Mouse (Mus musculus) liver, embryonic 13.5 days (tissue): ENCODE data around the gene Cd247. TPM values are rescaled to one million over a fixed set of nuclear protein-coding genes. Genes with fewer than 3 reads are reported as not detected.

Experiments
- ATAC-seq: fragments of 200-750 bp; cut with Nextera tagmentation; 2 replicates; pipeline ENCODE4 v1.8.0; 2017; ENCODE audit warnings: low read depth, mild to moderate bottlenecking, moderate number of reproducible peaks, moderate library complexity
- DNase-seq: peaks from one replicate; pipeline ENCODE4 v3.0.0; 2022
- H3K27ac ChIP-seq: fragments of 300-500 bp; sonication (generic); 2 replicates; pipeline ENCODE4 v1.5.1; 2015; ENCODE audit warnings: moderate library complexity, mild to moderate bottlenecking, inconsistent platforms
- H3K27me3 ChIP-seq: fragments of 300-500 bp; sonication (generic); 2 replicates; pipeline ENCODE4 v1.6.1; 2015; ENCODE audit warnings: mild to moderate bottlenecking, inconsistent platforms
- H3K36me3 ChIP-seq: fragments of 300-500 bp; sonication (generic); 2 replicates; pipeline ENCODE4 v1.6.1; 2015; ENCODE audit warnings: mild to moderate bottlenecking, inconsistent platforms
- H3K4me1 ChIP-seq: fragments of 300-500 bp; sonication (generic); replicated peaks from 2 replicates; pipeline ENCODE4 v1.6.1; 2015; ENCODE audit warnings: inconsistent platforms
- H3K4me2 ChIP-seq: fragments of 300-500 bp; sonication (generic); 2 replicates; pipeline ENCODE4 v1.6.1; 2015; ENCODE audit warnings: inconsistent platforms, mild to moderate bottlenecking, moderate library complexity
- H3K4me3 ChIP-seq: fragments of 300-500 bp; sonication (generic); replicated peaks from 2 replicates; pipeline ENCODE4 v1.5.1; 2015; ENCODE audit warnings: mild to moderate bottlenecking, inconsistent platforms
- H3K9ac ChIP-seq: fragments of 300-500 bp; sonication (generic); 2 replicates; pipeline ENCODE4 v1.6.1; 2015; ENCODE audit warnings: mild to moderate bottlenecking, inconsistent platforms
- H3K9me3 ChIP-seq: fragments of 300-500 bp; sonication (generic); replicated peaks from 2 replicates; pipeline ENCODE4 v1.6.1; 2016; ENCODE audit warnings: inconsistent platforms
- WGBS: fragments of 180-500 bp; shearing (Covaris S2); methylation state at CpG from one replicate; pipeline ENCODE4 v1.1.7; 2015; ENCODE audit not compliant: insufficient replicate concordance; 5-methylcytosine and 5-hydroxymethylcytosine counted together
- polyA plus RNA-seq: library from polyadenylated mRNA; unstranded; fragments of >200 nt; fragmentation: Nextera tagmentation; extraction: Ambion mirVana; gene quantifications from 2 replicates; pipeline ENCODE4 v1.2.1, GENCODE M21; 2015

Cd247 gene
- polyA plus RNA-seq, 1 experiment from 2014 or later, result 0.30 TPM

- ATAC-seq (peak; percentile 58), DNase-seq (no peak)
- Histone ChIP-seq H3K4me1 (peaks cover 47% of the 10 kb centered on the region), H3K4me3 (peak overlapping the region; percentile 61), H3K9me3 (no peaks in the 10 kb centered on the region), H3K27me3 (peaks cover 73% of the 10 kb centered on the region), H3K36me3 (no peaks in the 10 kb centered on the region), H3K27ac (no peak overlapping the region), H3K9ac (peak overlapping the region; percentile 61), H3K4me2 (peak overlapping the region; percentile 90)
- WGBS, result 5% methylated on average over 20 of the region's 20 CpGs
These were observed 56.0 kb downstream of the Cd247 start for GRCm38 (mm10) chr1:165844466-165844951.

- H3K9me3 ChIP-seq, result no peaks in the 10 kb centered on the region
- no peak overlapping the region for H3K27ac ChIP-seq
- H3K4me2 ChIP-seq, result peak overlapping the region; percentile 90
- peak; percentile 30 for ATAC-seq
- H3K27me3 ChIP-seq, result peaks cover 69% of the 10 kb centered on the region
- H3K4me3 ChIP-seq, result peak overlapping the region; percentile 61
- peak; percentile 15 for DNase-seq
- no peaks in the 10 kb centered on the region for H3K36me3 ChIP-seq
- WGBS, result under 1% methylated on average over 26 of the region's 26 CpGs
- peak overlapping the region; percentile 61 for H3K9ac ChIP-seq
- H3K4me1 ChIP-seq, result peaks cover 50% of the 10 kb centered on the region
These were observed 56.5 kb downstream of the Cd247 start for GRCm38 (mm10) chr1:165844956-165845355.

- no peak for DNase-seq
These were observed 56.9 kb downstream of the Cd247 start for GRCm38 (mm10) chr1:165845366-165845765.

GRCm38 (mm10) chr1:165848417-165848816 lies 59.9 kb downstream of the Cd247 start:
- Histone ChIP-seq H3K4me2 (no peak overlapping the region), H3K27ac (no peak overlapping the region), H3K4me3 (no peak overlapping the region), H3K9me3 (no peaks in the 10 kb centered on the region), H3K27me3 (peaks cover 36% of the 10 kb centered on the region), H3K4me1 (peaks cover 55% of the 10 kb centered on the region), H3K36me3 (no peaks in the 10 kb centered on the region), H3K9ac (no peak overlapping the region)
- no peak for ATAC-seq
- WGBS, result 73% methylated on average over 8 of the region's 8 CpGs
- DNase-seq, result no peak

More at GRCm38 (mm10) chr1:165845366-165845765, 56.9 kb downstream of the Cd247 start:
- peaks cover 65% of the 10 kb centered on the region for H3K27me3 ChIP-seq
- H3K27ac ChIP-seq, result no peak overlapping the region
- ATAC-seq, result no peak
- H3K4me1 ChIP-seq, result peaks cover 54% of the 10 kb centered on the region
- WGBS, result 7% methylated on average over 14 of the region's 14 CpGs
- peak overlapping the region; percentile 61 for H3K9ac ChIP-seq
- peak overlapping the region; percentile 61 for H3K4me3 ChIP-seq
- H3K36me3 ChIP-seq, result no peaks in the 10 kb centered on the region
- H3K9me3 ChIP-seq, result no peaks in the 10 kb centered on the region
- H3K4me2 ChIP-seq, result peak overlapping the region; percentile 90

GRCm38 (mm10) chr1:165848881-165849280 lies 60.4 kb downstream of the Cd247 start:
- ATAC-seq (no peak), DNase-seq (no peak)
- H3K27me3 ChIP-seq, result peaks cover 31% of the 10 kb centered on the region
- H3K4me3 ChIP-seq, result no peak overlapping the region
- H3K9me3 ChIP-seq, result no peaks in the 10 kb centered on the region
- H3K36me3 ChIP-seq, result no peaks in the 10 kb centered on the region
- no peak overlapping the region for H3K9ac ChIP-seq
- peak overlapping the region; percentile 58; the same call in 1 of the 2 replicates for H3K27ac ChIP-seq
- peaks cover 60% of the 10 kb centered on the region for H3K4me1 ChIP-seq
- H3K4me2 ChIP-seq, result no peak overlapping the region
- WGBS, result 13% methylated on average over 4 of the region's 4 CpGs

GRCm38 (mm10) chr1:165849458-165850445 lies 61.3 kb downstream of the Cd247 start:
- WGBS, result 67% methylated on average over 17 of the region's 17 CpGs
- no peak overlapping the region for H3K4me2 ChIP-seq
- no peaks in the 10 kb centered on the region for H3K9me3 ChIP-seq
- no peak for DNase-seq
- no peak overlapping the region for H3K4me3 ChIP-seq
- peak; percentile 35 for ATAC-seq
- H3K27me3 ChIP-seq, result peaks cover 23% of the 10 kb centered on the region
- H3K9ac ChIP-seq, result no peak overlapping the region
- H3K4me1 ChIP-seq, result peaks cover 58% of the 10 kb centered on the region
- H3K27ac ChIP-seq, result peak overlapping the region; percentile 58
- no peaks in the 10 kb centered on the region for H3K36me3 ChIP-seq

GRCm38 (mm10) chr1:165852131-165852530 lies 63.6 kb downstream of the Cd247 start:
- no peaks in the 10 kb centered on the region for H3K36me3 ChIP-seq
- 65% methylated on average over 5 of the region's 5 CpGs for WGBS
- no peak for ATAC-seq

GRCm38 (mm10) chr1:165853131-165853721 lies 64.7 kb downstream of the Cd247 start:
- H3K9me3 ChIP-seq, result no peaks in the 10 kb centered on the region
- DNase-seq, result no peak

More at GRCm38 (mm10) chr1:165852131-165852530, 63.6 kb downstream of the Cd247 start:
- Histone ChIP-seq H3K27ac (no peak overlapping the region), H3K4me1 (peaks cover 44% of the 10 kb centered on the region), H3K4me3 (no peak overlapping the region), H3K9me3 (no peaks in the 10 kb centered on the region), H3K27me3 (peaks cover 3% of the 10 kb centered on the region; the same call in 1 of the 2 replicates), H3K4me2 (no peak overlapping the region), H3K9ac (no peak overlapping the region)
- DNase-seq, result no peak

GRCm38 (mm10) chr1:165853729-165854420 lies 65.4 kb downstream of the Cd247 start:
- no peak overlapping the region for H3K4me3 ChIP-seq
- DNase-seq (peak; percentile 55), ATAC-seq (peak; percentile 47)
- H3K4me2 ChIP-seq, result no peak overlapping the region
- no peak overlapping the region for H3K27ac ChIP-seq
- peaks cover 38% of the 10 kb centered on the region for H3K4me1 ChIP-seq
- no peaks in the 10 kb centered on the region for H3K36me3 ChIP-seq
- 39% methylated on average over 10 of the region's 10 CpGs for WGBS
- no peak overlapping the region for H3K9ac ChIP-seq
- H3K9me3 ChIP-seq, result no peaks in the 10 kb centered on the region
- H3K27me3 ChIP-seq, result no peaks in the 10 kb centered on the region

More at GRCm38 (mm10) chr1:165853131-165853721, 64.7 kb downstream of the Cd247 start:
- H3K36me3 ChIP-seq, result no peaks in the 10 kb centered on the region
- no peak overlapping the region for H3K4me3 ChIP-seq
- H3K4me1 ChIP-seq, result peaks cover 44% of the 10 kb centered on the region
- WGBS, result 49% methylated on average over 4 of the region's 4 CpGs
- no peak overlapping the region for H3K4me2 ChIP-seq
- no peak for ATAC-seq
- no peak overlapping the region for H3K9ac ChIP-seq
- no peaks in the 10 kb centered on the region for H3K27me3 ChIP-seq
- no peak overlapping the region for H3K27ac ChIP-seq

GRCm38 (mm10) chr1:165855759-165856545 lies 67.5 kb downstream of the Cd247 start:
- Histone ChIP-seq H3K27ac (no peak overlapping the region), H3K4me1 (peaks cover 20% of the 10 kb centered on the region), H3K36me3 (no peaks in the 10 kb centered on the region), H3K9me3 (no peaks in the 10 kb centered on the region), H3K9ac (no peak overlapping the region), H3K4me3 (no peak overlapping the region), H3K4me2 (no peak overlapping the region), H3K27me3 (no peaks in the 10 kb centered on the region)
- ATAC-seq (no peak), DNase-seq (no peak)
- 61% methylated on average over 9 of the region's 9 CpGs for WGBS
